Mouse (Mus musculus): ENCODE data around the gene Pbx2. TPM values are rescaled to one million over a fixed set of nuclear protein-coding genes. Genes with fewer than 3 reads are reported as not detected.

The Pbx2 gene
- polyA plus RNA-seq (2017; shearing (Covaris generic)) = 5.6 TPM

GRCm38 (mm10) chr17:34591029-34591993 lies at the start of gene Pbx2:
TSS of gene Pbx2 (plus strand) at chr17:34591266.

GRCm38 (mm10) chr17:34564003-34564421 lies 27.1 kb upstream of the Pbx2 start, which contains the start of gene Notch4:
TSS of gene Notch4 (plus strand) at chr17:34564268.

DNA sequence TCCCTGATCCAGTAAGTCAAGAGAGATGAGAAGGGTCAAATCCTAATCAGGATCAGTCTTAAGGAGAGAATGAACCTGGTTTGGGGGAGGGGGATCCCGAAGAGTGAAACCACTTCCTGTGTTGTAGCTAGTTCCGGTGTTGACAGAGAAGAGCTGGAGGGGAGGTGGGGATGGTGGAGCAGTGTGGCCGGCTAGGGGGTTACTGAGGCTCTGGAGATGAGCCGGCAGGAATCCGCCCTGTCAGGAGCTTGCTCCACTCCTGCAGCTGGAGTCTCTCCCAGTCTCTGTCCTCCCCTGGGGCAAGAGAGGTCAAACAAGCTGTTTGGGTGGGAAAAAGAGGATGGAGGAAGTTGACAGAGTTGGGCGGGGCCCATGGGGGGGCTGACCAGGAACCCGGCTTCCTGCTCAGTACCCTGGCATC lies 1.4 kb upstream of the Pbx2 start, which contains the start of gene Gpsm3:
TSS of gene Gpsm3 (plus strand) at position 126 of the 421 bp plus-strand sequence.

GRCm38 (mm10) chr17:34597566-34598095 lies 6.6 kb downstream of the Pbx2 start, which contains the start of gene Ager:
TSS of gene Ager (plus strand) at chr17:34597862.

GRCm38 (mm10) chr17:34603375-34604060 lies 12.5 kb downstream of the Pbx2 start, which contains the start of gene Rnf5:
TSS of gene Rnf5 (minus strand) at chr17:34603690.

GRCm38 (mm10) chr17:34604061-34604508 lies 13.0 kb downstream of the Pbx2 start, which contains the start of gene Agpat1:
TSS of gene Agpat1 (plus strand) at chr17:34604262.

GRCm38 (mm10) chr17:34615871-34616270 lies 24.8 kb downstream of the Pbx2 start, which contains the start of gene Egfl8:
TSS of gene Egfl8 (minus strand) at chr17:34615971.

DNA sequence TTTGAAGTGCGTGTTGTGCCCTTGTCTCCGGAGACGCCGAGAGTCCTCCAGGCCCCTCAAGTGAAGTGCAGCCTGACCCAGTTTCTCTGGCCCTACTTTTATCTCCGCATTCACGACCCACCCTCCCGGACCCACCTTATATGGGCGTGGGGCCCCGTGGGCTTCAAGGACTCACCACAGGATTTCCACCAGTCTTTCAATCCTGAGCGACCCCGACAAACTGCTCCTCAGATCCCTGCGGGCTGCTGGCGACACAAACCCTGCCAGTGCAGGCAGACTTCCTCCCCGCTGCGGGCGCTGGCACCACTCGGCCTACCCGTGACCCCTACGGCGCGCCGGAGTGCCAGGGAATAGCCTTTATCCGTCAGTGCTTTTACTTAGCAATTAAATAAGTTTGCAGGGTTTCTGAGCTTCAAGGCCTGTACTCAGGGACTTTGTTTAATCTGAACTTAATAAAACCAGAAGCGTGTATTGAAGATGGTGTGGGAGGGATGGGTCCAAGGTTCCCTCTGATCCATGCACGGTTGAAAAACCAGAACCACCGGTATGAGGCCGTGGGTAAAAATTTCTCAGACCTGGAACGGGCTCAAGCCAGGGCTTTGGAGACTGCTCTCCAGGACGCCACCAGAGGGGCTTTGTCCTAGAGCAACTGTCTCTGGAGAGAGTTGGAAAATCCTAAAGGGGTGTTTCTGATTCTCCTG lies 37.0 kb downstream of the Pbx2 start, which contains the start of gene Ppt2:
TSS of gene Ppt2 (minus strand) at position 568 of the 701 bp plus-strand sequence.

GRCm38 (mm10) chr17:34629221-34629751 lies 38.2 kb downstream of the Pbx2 start, which contains the start of gene Prrt1:
TSS of gene Prrt1 (plus strand) at chr17:34629533.

DNA sequence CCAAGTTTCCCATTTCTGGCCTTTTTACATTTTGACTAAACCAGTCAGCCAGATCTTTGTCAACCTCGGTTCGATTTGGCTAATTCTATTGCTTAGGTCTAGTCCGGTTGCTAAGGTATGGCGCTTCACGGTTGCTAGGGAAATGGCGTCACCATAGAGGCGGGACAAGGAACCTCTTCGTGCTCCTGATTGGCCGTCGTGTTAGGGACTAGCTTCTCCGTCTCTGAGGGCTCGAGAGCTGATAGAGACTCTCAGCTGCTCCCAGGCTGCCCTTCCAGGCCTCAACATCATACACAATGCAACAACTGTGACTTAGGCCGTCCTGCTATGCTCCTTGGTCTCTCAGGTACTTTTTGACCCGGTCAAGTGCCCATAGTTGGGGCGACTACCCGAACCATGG lies 53.5 kb downstream of the Pbx2 start, which contains the start of gene Fkbpl:
TSS of gene Fkbpl (plus strand) at position 157 of the 400 bp plus-strand sequence.

Other genes with a start within 250 kb of the Pbx2 start
- 0.15 TPM for gene Btnl2, start 236.4 kb upstream of the Pbx2 start, polyA plus RNA-seq (2017; shearing (Covaris generic))
- gene Btnl1, start 214.1 kb upstream of the Pbx2 start, polyA plus RNA-seq (2017; shearing (Covaris generic)) = not detected
- 1.2 TPM for gene BC051142, start 192.4 kb upstream of the Pbx2 start, polyA plus RNA-seq (2017; shearing (Covaris generic))
- gene Btnl4, start 113.9 kb upstream of the Pbx2 start, polyA plus RNA-seq (2017; shearing (Covaris generic)) = not detected
- gene Btnl6, start 73.9 kb upstream of the Pbx2 start, polyA plus RNA-seq (2017; shearing (Covaris generic)) = not detected
- gene Notch4, start 27.0 kb upstream of the Pbx2 start, polyA plus RNA-seq (2017; shearing (Covaris generic)) = 1.9 TPM
- 194 TPM for gene Gpsm3, start 1.5 kb upstream of the Pbx2 start, polyA plus RNA-seq (2017; shearing (Covaris generic))
- not detected for gene Ager, start 6.6 kb downstream of the Pbx2 start, polyA plus RNA-seq (2017; shearing (Covaris generic))
- 59.0 TPM for gene Rnf5, start 12.4 kb downstream of the Pbx2 start, polyA plus RNA-seq (2017; shearing (Covaris generic))
- gene Agpat1, start 13.0 kb downstream of the Pbx2 start, polyA plus RNA-seq (2017; shearing (Covaris generic)) = 18.8 TPM
- 3.2 TPM for gene Egfl8, start 24.7 kb downstream of the Pbx2 start, polyA plus RNA-seq (2017; shearing (Covaris generic))
- gene Ppt2, start 37.2 kb downstream of the Pbx2 start, polyA plus RNA-seq (2017; shearing (Covaris generic)) = 28.8 TPM
- 20.9 TPM for gene Prrt1, start 38.3 kb downstream of the Pbx2 start, polyA plus RNA-seq (2017; shearing (Covaris generic))
- gene Fkbpl, start 53.5 kb downstream of the Pbx2 start, polyA plus RNA-seq (2017; shearing (Covaris generic)) = 1.00 TPM
- 55.9 TPM for gene Atf6b, start 55.9 kb downstream of the Pbx2 start, polyA plus RNA-seq (2017; shearing (Covaris generic))
- 0.02 TPM for gene Tnxb, start 79.3 kb downstream of the Pbx2 start, polyA plus RNA-seq (2017; shearing (Covaris generic))
- not detected for gene C4b, start 152.6 kb downstream of the Pbx2 start, polyA plus RNA-seq (2017; shearing (Covaris generic))
- not detected for gene Cyp21a1, start 213.3 kb downstream of the Pbx2 start, polyA plus RNA-seq (2017; shearing (Covaris generic))
- gene Stk19, start 245.7 kb downstream of the Pbx2 start, polyA plus RNA-seq (2017; shearing (Covaris generic)) = 22.8 TPM
- 93.8 TPM for gene Dxo, start 245.8 kb downstream of the Pbx2 start, polyA plus RNA-seq (2017; shearing (Covaris generic))